Mouse (Mus musculus) forebrain, embryonic 16.5 days (tissue): ENCODE data around the gene Rhox10. TPM values are rescaled to one million over a fixed set of nuclear protein-coding genes. Genes with fewer than 3 reads are reported as not detected.

ENCODE experiments used
- polyA plus RNA-seq: library from polyadenylated mRNA; unstranded; fragments of >200 nt; fragmentation: Nextera tagmentation; extraction: Ambion mirVana; gene quantifications from 2 replicates; pipeline ENCODE4 v1.2.1, GENCODE M21; 2015

Rhox10 gene
- polyA plus RNA-seq, 1 experiment from 2014 or later, result not detected

Other genes starting within 250 kb of the Rhox10 start
- not detected in 2 replicates for gene Rhox6, start 239.6 kb upstream of the Rhox10 start, polyA plus RNA-seq
- not detected in 2 replicates for gene Rhox7a, start 234.8 kb upstream of the Rhox10 start, polyA plus RNA-seq
- gene Rhox8, start 187.5 kb upstream of the Rhox10 start, polyA plus RNA-seq, result not detected in 2 replicates
- not detected in 2 replicates for gene Rhox7b, start 169.2 kb upstream of the Rhox10 start, polyA plus RNA-seq
- gene Rhox9, start 164.7 kb upstream of the Rhox10 start, polyA plus RNA-seq, result not detected in 2 replicates
- gene Btg1-ps1, start 47.7 kb upstream of the Rhox10 start, polyA plus RNA-seq, result not detected in 2 replicates
- not detected in 2 replicates for gene Btg1-ps2, start 23.4 kb upstream of the Rhox10 start, polyA plus RNA-seq
- not detected in 2 replicates for gene Rhox11, start 18.7 kb downstream of the Rhox10 start, polyA plus RNA-seq
- gene Rhox12, start 44.4 kb downstream of the Rhox10 start, polyA plus RNA-seq, result not detected in 2 replicates
- gene Rhox13, start 54.7 kb downstream of the Rhox10 start, polyA plus RNA-seq, result not detected in 2 replicates
- 4.6 and 6.1 TPM in 2 replicates for gene Zbtb33, start 123.3 kb downstream of the Rhox10 start, polyA plus RNA-seq
- gene Tmem255a, start 186.0 kb downstream of the Rhox10 start, polyA plus RNA-seq, result 10.9 and 16.3 TPM in 2 replicates
- 0.11 TPM in 1 of 2 replicates, not detected in the other for gene Atp1b4, start 249.7 kb downstream of the Rhox10 start, polyA plus RNA-seq